Mouse (Mus musculus) brain, embryonic 14.5 days (tissue): ENCODE measurements at regions not wholly inside any gene's neighbourhood (a gene's known extent, or its start where the extent isn't known, plus 50 kb on each side); places are given as distances from the start of the nearest gene placed in this dataset.

Experiments
- DNase-seq: peaks from one replicate; pipeline ENCODE4 v3.0.0-alpha.2; 2011; ENCODE audit warnings: low read depth
- CTCF ChIP-seq: fragments of 200-500 bp; IDR thresholded peaks from 2 replicates; pipeline ENCODE4 v1.5.1; 2012; ENCODE audit warnings: inconsistent platforms, mild to moderate bottlenecking, moderate library complexity, borderline replicate concordance; ENCODE audit not compliant: insufficient read depth, insufficient read length; ENCODE audit errors: extremely low read depth
- POLR2A ChIP-seq: fragments of 200-500 bp; IDR thresholded peaks from 2 replicates; pipeline ENCODE4 v1.6.1; 2012; ENCODE audit warnings: mild to moderate bottlenecking, inconsistent platforms, borderline replicate concordance; ENCODE audit not compliant: poor library complexity, insufficient read depth, insufficient read length, severe bottlenecking; ENCODE audit errors: extremely low read depth

DNA sequence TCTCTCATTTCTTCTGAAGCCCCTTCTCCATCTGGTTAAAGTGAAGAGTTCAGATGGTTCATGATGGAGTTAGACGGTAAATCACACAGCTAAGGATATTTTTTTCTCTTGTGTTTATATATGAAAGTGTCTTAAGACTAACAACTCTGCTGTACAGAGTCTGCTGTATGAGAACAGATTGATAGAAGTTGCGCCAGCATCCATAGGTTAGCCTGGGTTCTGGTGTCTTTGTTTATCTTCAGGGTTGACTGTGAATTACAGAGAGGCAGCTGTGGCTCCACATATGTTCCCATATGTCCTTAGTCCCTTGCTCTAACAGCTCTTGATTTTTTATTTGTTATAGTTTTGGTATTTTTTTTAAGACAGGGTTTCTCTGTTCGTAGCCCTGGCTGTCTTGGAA is 334.9 kb upstream of the Api5 start:
- no peak for TF ChIP-seq CTCF
- no peak for TF ChIP-seq POLR2A

DNA sequence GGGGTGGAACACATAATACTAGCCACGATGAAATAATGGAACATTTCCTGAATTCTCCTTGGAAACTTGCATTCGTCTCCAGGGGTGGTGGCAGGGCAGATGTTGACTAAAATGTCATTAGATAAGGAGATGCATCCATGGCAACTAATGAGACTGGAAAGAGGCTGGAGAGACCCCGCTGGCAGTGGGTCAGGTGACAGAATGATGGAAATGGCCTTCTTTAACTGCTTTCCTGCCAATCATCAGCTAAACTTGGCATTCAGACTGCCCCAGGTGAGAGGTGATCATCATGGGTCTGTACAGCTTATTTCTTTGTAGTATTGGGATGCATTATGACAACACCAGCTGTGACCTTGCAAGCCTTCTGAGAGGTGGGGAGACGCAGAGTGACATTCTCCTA is 334.3 kb upstream of the Api5 start:
- peak; percentile 62 for DNase-seq
- no peak for TF ChIP-seq CTCF
- TF ChIP-seq POLR2A: no peak

More for the DNA sequence above, 334.9 kb upstream of the Api5 start:
- DNase-seq: peak; percentile 47

DNA sequence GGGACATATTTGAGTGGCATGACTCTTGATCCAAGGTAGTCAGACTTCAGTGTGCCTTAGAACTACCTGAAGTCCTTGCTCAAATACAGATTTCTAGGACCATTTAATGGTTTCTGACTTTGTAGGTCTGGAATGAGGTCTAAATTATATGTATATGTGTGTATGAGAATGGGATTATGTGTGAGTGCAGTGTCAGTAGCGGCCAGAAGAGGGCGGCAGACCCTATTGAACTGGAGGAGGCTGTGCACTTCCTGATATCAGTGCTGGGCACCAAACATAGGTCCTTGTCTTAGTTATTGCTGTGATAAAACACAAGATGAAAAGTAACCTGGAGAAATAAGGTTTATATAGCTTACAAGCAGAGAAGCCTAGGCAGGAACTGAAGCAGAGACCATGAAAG is 328.6 kb upstream of the Api5 start:
- no peak for DNase-seq

DNA sequence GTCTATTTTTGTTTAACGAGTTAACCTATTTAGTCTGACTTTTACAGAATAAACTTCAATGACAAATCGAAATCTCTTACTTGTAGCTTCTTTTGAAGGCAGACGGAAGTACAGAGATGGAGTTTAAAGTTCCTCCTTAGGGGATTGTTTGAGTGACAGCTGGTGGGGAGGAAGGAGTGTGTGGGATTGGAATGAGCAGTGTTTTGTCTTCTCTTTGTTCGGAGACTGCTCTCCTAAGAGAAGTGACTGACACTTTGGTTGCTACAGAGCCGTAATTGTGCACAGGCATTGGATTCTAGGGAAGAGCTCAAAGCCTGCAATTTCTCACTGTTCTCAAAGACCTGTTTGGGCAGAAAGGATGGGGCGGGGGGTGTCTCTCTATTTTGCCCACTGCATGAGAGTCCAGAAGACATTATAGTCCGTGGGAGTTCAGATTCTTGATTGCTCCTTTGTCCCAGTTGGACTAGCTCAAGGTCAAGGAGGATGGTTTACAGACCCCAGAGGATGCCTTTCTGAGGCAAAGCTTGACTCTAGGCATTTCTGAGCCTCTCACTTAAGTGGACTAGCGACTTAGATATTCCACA is 327.0 kb upstream of the Api5 start:
- TF ChIP-seq CTCF (no peak), POLR2A (no peak)
- DNase-seq: peak; percentile 86

More for the DNA sequence above, 328.6 kb upstream of the Api5 start:
- peak; percentile 31; the same call in 1 of the 2 replicates for TF ChIP-seq CTCF
- no peak for TF ChIP-seq POLR2A

DNA sequence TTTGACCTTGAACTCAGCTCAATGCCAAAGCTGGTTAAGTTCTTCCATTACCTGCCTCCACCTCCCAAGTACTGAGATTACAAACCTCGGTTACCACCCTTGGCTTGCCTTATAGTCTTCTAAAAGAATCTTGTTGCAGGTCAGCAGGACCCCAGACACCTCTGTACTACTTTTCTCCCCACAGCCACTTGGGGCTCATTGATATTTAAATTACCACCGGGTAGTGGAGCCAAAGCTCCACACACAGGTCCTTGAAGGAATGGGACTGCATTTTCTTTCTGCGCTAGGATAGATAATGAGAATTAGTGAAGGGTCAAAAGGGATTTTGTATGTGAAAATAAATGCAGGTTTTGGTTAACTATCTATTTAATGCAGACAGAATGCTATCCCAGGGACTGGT is 326.5 kb upstream of the Api5 start:
- 0 out of 2 replicates have a peak, but pooled peaks have one; percentile 2 for TF ChIP-seq CTCF
- no peak for TF ChIP-seq POLR2A
- peak; percentile 66 for DNase-seq

DNA sequence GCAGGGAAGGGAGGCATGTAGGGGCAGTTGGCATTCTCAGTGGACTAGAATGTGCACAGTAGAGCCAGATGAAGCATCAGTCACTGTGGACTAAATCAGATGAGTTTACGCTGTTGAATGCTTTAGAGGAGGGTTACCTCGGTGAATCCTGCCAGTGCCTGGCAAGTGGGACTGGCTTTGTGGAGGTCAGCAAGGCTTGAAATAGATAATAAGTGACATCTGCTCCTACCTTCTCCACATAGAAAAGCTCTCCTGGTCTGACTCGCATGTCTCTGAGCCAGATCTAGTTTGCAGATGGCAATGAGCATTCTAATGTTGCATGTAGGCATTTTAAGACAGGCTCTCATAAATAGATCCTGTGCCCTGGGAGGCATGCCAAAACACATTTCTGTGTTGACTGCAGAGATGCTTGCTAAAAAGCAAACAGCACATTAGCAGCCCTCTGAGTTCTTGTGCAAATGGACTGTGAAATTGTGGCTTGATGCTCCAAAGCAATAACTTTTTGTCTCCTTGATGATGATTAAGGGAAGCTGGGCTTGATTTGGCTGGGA is 310.3 kb upstream of the Api5 start:
- peak; percentile 64 for DNase-seq
- TF ChIP-seq CTCF (no peak), POLR2A (no peak)

DNA sequence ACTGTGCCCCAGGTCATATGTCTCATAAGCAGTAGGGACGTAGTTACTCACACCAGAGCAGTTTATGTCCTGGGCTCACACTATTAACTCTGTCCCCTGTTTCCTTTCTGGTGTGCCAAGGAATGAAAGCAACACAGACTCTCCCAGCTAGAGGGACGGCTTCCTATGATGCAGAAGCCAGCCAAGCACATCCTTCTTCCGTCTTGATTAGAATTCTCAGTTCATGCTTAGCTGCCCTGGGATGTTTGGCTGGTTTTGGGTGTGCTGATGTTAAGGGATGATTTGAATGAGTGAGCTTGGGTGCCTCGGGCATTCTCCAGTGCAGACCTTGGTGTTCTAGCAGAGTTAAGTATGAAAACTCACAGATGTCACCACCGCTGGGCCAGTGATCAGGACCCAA is 291.9 kb upstream of the Api5 start:
- TF ChIP-seq CTCF (no peak), POLR2A (no peak)
- no peak for DNase-seq

DNA sequence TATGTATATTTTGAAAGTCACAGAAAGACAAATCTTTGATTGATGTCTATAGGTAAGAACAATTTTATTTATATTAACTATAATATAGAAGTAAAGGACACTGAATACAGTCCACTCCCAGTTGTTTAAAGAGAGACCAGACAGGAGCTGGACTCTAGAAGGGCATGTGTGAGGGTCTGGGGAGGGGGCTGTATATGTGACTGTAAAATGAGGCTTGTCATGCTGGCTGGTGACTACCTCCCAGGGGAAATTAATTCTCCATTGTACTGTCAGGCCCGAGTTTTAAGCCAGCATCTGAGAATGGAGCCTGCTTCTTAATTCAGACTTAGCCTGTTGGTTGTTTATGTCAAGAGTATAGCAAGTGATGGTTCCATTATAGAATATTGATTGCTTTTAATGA is 261.4 kb upstream of the Api5 start:
- TF ChIP-seq CTCF: no peak
- no peak for TF ChIP-seq POLR2A
- DNase-seq: no peak

DNA sequence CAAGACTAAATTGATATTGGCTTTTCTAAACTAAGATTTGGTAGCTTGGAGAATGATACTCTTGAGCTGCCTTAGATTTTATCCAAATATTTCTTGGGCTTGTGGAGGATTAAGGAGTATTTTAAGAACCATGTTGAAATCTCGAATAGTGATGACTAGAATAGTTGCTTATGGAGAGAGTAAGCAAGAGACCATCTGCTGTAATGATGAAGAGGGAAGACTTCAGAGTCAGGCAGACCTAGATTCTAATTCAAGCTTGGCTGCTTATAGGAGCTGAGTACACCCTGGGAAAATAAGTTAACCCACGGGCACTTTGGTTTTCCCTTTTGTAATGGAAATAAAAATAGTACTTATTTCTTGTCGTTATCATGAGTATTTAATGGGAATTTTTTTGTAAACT is 257.3 kb upstream of the Api5 start:
- TF ChIP-seq CTCF: no peak
- TF ChIP-seq POLR2A: no peak
- no peak for DNase-seq

DNA sequence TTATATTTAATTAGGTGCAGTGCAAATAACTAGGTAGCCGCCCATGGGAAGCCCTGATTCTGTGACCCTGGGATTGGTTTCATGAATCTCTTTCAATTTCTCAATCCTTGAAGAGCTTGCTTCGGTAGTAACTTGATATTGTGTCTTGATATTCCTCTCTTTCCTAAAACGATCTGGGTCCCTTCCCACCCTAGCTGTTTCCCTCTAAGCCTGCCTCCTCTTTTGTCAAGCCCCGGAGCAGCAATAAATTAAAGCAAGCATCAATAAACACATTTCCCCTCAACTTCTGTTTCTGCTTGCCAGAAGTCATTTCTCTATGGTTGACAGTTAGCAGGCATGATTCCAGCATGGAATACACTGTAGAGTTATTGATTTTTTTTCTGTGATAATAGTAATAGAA is 252.6 kb upstream of the Api5 start:
- peak; percentile 47 for DNase-seq
- no peak for TF ChIP-seq CTCF
- TF ChIP-seq POLR2A: no peak

DNA sequence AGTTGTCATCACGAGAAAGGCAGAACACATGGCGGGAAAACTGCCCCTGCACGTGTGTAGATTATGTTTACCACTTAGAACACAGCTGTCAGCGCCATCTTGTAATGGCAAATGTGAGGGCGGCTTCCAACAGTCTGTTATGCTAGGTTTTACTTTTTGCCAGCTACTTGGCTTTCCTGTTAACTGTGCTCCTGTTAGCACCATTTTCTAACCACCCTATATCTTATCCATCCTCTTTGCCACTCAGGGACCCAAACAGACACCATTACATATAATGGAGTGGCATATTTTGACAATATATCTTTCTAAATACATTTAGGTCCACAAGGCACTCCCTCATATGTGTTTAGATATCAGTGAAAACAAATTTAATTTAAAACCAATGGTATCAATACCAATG is 247.7 kb upstream of the Api5 start:
- peak; percentile 45 for DNase-seq

DNA sequence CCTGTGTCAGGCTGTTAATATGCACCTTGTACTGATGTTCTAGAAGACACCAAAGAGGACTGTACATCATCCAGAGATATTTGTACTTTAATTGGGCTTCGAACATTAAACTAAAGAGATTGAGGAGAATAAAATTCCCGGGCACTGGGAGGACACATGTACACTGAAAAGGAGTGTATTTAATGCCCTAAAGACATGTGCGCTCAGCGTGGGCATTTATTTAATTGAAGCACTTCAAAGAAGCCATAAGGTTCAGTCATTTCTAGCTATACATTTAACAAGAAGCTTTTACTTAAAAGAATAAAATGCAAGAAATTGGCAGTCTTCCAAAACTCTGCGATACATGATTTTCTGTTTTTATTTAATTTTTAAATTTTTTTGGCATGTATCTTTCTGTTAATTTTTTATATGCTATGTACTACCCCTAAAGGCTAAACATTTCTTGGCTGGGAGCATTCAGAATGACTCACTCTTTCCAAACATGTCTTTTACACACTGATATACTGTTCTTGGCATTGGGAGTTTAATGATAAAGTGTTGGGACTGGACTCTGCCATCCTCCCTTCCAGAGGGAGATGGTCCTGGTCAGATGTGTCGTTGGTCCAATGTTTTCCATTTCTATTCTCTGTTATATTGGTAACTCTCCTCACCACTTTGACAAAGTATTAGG is 242.3 kb upstream of the Api5 start:
- peak; percentile 18 for DNase-seq
- TF ChIP-seq POLR2A (no peak), CTCF (no peak)

DNA sequence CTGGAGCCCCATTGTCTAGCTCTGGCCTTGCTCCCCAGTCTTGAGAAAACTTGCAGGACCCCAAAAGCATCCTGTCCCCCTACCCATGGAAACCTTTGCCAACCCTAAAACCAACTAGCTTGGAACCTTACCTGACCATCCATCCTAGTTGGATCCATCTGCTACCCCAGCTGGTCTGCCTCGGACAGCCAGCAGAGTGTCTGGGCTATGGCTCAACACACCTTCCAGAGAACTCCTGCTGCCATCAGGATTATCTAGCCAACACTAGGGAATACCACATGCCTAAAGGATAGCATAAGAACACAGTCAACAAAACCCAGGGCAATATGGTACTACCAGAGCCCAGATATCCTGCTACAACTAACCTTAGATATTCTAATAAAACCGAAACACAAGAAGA is 227.9 kb upstream of the Api5 start:
- TF ChIP-seq CTCF (no peak), POLR2A (no peak)
- no peak for DNase-seq
